Mouse (Mus musculus) v-Abl transformed pro-B cells (cell line): ENCODE measurements around the gene Syne1.

Source experiments
- in situ Hi-C, 2 experiments: fragments of 400-800 bp; cut with MboI; formaldehyde crosslinking; loops; one replicate each; pipeline ENCODE4 v1.15.1; 2025; ENCODE audit not compliant: unreplicated experiment in 2 of 2

The Syne1 gene

DNA sequence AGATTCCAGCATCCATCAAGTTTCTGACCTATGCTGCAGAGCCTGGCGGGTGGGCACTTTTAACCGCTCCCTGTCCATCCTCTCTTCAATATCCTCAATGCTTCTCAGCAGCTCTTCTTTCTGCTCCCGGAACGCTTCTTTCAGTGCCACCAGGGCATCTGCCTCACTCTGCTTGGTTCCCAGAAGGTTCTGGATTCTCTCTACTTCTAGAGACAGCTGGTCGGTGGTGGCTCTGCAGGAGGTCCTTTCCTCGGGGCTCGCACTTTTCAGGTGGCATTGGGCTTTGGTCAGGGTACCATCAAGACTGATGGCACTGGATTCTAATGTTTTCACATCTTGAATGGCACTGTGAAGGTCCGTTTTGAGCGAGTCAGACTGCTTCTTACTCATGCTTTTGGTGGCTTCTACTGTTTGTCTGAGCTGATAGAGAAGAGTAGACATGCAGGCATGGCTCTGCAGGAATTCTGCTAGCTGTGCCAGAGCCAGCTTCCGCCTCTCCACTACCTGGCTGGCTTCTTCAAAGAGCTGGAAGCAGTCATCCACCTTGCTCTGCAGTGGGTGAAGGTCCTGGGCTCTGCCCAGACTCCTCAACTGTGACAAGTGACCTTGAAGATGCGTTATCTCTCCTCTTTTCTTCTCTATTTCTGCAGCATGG, 227.4 kb downstream of the Syne1 start:
- in situ Hi-C loops: no loop called here

DNA sequence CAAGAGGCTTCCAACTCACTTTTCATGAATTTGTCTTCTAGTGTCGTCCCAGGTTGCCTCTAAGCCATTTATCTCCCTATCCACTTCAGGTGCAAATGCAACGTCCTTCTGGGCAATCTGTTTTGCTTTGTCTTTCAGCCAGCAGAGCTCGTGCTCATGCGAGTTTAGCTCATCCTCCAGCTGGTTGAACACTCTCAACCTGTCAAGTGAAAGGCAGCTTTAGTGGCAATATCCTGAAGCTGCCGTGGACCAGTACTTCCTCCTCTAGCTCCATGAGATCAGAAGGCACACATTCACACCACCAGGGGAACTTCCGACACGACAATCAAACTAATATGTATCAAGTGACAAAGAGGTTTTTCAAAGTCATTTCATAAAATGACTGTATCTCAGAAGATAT, 228.7 kb downstream of the Syne1 start:
- in situ Hi-C loops: no loop called here

DNA sequence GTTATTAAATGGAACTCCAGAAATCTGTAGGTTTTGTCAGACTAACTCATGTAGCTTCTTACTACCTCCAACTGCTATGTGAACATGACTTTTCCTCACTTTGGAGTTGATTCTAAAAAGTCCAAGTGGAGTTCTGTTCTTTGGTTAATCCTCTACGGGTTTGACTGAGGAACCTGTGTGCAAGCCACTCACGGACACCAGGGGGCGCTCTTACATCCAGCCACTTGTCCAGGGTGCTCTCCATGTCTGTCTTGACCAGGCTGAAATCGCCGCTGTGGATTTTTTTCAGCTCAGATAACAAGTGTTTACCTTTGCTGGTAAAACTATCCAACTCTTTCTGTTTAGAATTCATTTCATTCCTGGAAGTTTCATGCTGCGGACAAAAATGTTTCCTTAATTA, 233.7 kb downstream of the Syne1 start:
- in situ Hi-C loops: no loop called here

DNA sequence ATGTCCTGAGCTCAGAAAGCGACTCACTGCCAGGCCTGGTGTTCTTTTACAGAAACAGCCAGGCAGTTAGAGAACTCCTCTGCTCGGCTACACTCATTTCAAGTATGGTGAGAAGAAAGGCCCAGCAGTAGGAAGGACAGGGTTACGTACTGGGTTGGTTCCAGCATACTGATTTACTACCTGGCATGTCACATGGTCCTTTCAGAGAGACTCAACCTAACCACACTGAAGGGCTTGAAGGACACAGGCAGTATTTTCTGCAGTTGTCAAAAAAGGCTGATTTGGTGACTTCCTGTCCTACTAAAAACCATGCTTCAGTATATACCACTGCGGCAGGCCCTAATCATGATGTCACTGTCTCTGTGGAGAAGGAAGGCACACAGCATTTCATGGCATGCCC, 238.8 kb downstream of the Syne1 start:
- in situ Hi-C loops: no loop called here

DNA sequence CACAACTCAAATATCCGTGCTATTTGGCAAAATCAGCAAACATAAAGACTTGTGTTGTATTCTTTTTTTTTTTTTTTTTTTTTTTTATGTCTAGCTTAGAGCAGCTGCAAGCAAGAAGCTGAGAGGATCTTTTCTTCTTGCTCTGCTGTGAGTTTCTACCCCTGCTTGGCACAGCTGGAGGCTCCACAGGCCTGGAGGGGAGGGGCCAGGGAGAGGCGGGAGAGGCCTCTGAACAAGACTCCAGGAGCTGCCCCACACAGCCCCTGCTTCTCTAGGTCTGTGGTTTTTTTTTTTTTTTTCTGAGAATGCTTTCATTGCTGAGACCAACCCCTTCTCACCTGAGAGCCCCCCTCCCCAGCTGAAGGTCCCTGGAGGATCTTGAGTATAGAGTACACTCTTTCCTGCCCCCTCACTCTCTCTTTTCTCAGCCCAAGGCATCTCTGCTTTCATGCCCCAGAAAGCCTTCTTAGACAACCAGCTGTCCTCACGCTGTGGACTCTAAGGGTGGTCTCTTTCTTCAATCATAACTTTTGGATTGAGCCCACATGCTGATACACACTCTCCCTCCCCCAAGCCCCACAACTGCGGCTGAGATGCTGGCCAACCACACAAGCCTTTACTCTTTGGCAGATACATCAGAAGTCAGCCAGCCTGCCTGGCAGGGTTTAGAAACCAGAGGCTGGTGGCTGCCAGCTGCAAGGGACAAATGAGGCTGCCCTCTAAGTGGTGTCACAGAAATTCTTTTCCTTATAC, 241.1 kb downstream of the Syne1 start:
- in situ Hi-C loops: no loop called here

DNA sequence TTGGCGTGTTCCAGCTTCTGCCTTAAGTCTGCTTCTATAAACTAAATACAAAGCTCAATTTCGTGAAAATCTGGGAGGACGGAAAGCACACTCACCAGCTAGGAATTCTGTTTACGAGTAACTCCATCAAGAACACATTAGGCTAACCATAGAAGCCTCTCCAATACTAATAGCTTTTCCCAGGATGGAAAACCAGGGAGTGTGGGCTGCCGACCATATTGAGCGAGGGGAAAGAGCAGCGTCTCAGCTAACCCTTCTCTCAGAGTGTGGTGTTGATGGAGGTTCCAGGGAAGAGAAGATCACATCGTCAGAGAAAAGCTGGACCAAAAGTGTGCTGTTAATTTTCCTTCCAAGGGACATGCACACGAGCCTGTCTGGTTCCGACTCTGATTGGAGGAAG, 241.9 kb downstream of the Syne1 start:
- in situ Hi-C loops: no loop called here

DNA sequence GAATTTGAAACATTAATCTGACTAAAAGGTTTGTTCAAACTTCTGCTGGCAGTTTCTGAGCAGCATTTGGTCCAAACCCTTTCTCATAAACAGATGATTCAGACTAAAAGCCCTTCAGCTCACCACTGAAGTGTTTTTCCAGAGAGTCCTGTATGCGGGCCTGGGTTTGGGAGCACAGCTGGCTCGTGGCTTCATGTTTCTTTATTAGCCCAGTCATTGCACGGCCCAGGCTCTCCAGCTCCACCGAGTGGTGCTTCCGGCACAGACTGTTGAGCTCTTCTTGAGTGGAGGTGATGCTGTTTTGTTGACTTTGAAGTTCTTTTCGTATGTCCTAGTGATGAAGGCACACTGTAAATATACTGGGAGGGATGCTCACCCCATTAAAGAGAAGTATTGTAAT, 245.7 kb downstream of the Syne1 start:
- in situ Hi-C loops: no loop called here

DNA sequence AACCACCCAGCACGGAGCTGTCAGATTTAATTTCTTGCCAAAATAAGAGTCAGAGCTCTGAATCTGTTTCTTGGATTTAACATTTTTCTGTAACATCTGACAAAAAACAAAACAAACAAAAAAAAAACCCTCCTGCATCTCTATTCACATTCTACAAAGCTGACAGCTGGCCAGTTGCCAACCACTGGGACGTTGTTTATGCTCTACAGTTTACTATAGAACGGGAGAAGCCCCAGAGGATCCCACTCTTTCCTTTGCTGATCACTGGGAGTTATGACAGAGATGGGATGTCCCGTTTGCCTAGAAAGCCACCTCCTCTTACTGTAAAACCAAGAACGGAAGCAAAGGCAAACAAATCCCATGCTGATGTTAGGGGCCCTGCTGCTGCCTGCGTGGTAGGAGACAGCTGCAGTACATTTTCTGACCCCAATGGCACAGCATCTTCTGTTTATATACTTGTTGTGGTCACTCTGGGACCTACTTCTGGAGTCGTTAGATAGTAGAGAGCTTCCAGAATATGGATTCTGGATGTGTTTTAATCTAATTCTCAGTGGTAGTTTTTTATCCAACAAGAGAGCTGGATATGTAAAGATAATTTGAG, 255.9 kb downstream of the Syne1 start:
- in situ Hi-C loops: no loop called here

DNA sequence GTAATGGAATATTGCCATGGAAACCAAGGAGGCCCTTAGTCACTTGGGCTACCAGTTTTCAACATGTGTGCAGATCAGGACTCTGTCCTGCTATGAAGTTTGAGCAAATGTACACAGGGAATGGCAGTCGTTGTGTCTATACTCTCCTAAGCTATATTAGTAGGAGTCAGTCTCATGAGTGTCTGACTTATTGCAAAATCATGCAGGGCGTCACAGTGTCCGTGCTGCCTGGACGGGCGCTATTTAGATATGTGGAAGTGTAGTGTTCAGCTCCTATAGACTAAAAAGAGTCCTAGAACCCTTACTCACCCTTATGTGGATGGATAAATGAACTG, 261.7 kb downstream of the Syne1 start:
- in situ Hi-C loops: no loop called here

DNA sequence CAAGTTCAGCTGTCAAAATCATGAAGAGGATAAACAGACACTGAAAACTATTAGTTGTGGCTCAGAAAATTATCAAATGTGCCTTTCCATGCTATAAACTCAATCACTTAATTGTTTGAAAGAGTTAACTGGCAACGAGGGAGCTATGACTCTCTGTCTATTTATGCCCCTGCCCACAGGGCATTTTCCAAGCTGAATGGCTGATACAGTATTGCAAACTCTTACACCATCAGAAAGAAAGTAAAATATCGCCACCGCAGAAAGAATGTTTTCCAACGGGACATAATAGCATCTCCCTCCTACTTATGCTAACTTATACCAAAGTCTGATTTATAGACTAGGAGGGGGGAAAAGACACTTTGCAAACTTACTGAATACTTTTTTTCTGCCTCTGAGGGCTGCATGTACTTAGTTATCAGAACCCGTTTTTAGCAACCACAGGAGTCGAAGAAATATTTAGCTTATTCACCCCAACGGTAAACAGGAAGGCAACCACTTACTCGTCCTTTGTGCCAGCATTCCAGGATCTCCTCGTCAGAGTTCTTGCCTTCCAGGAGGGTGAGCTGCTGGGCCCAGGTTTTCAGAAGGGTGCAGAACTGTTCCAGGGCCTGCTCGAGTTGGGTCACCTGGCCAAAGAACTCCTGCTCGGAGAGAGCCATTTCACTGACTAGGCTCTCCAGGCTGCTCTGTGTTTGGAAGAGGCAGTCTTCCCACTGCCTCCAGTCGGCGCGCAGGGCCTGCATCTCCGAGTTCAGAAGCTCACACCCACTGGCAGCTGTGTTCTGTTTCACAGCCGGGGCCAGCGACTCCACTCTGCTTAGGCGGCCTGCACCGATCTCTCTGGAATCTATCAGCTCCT, 262.3 kb downstream of the Syne1 start:
- in situ Hi-C loops: no loop called here

DNA sequence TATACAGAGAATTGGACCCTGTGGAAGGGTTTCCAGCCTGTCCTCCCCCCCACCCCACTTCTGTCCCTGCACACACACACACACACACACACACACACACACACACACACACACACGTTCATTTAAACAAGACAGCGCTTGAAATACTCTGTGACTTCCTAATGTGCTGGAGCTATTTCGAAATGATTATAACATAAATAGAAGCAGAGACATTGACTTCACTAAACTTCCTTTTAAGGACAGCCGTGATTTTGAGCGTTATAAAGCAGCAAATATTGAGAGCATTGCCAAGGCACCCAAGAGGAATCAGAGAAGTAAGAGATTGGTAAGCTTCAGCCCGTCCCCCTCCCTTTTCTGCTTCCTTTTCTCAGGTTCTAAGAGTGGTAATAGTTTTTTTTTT, 263.0 kb downstream of the Syne1 start:
- in situ Hi-C loops: no loop called here

DNA sequence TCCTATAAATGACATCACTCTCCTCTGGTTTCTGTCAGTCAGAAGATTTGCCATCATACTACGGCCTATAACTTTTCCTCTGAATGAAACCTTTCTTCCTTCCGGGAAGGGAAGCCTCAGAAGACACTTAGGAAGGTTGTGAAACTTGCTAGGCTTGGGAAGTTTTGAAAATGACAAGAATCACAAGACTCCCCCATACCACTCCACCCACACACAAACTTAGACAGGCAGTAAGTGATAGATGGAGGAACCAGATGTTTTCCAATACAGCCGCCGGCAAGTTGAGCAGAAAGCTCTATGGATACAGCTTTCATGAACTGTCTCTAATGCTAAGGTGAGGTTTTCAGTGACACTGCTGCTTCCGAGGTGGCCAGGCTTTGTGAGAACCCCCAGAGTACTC, 275.5 kb downstream of the Syne1 start:
- in situ Hi-C loops: no loop called here

DNA sequence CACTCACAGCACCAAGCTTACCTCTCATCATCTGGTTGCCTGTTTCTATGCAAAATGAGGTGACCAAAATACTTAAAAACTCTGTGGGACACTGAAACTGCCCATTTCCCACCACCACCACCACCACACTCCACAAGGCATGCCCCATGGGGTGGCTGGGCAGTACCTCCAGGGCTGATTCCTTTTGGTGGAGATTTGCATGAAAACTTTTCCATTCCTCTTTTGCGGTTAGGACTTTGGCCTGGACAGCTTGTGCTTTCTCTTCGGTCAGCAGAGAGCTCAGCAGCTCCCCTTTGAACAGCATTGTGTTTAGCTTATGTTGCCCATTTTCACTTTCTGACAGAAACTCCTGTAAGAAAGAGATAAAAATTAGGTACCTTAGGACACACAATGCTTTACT, 280.6 kb downstream of the Syne1 start:
- in situ Hi-C loops: no loop called here

DNA sequence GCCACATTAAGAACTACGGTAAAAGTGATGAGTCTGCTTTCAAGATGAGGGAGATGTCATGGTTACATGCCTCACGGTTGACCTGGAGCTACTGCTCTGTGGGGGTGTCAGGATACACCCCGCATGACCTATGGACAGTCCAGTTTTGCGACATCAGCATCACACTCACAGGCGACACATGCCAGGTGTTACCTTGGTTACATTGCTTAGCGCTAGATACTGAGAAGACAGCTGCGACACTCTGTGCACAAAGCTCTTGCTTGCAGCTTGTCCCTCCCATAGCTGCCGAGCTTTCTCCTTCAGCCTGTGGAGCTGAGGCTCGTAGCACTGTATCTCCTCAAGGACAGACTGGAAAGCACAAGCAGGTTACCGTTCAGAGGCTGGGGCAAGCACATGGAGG, 286.9 kb downstream of the Syne1 start:
- in situ Hi-C loops: no loop called here

DNA sequence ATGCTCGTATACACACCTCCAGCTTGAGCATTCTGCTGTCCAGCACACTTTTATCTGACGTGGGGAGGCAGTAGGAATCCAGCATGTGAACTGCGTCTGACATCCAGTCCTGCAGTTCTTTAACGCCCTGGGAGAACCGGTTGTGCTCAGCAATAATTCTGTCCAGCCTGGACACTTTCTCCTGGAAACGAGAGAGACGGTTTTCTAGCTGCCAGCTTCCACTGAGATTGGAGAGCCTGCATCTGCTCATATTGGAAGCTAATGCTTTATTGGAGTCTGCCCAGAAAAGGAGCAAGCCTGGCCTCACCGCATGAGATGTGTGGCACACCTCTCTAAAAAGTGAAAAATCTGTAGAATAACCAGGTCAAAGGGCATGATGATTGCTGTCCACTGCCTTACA, 288.6 kb downstream of the Syne1 start:
- in situ Hi-C loops: no loop called here

DNA sequence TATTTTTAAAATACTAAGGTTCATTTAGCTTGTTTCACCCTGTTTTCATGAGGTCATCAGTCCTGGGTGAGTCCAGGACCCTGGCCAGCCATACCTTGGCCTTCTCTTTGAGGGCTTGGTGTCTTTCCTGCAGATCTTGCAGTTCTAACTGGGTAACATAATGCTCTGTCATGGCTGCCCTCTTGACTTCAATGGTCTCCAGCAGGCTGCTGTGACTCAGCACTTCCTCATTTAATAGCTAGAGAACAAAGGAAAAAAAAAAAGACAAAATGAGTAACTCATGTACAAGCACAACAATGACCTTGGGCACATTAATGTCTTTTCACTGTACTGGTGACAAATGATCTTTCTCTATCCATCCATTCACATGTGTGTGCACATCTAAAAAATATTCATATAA, 294.6 kb downstream of the Syne1 start:
- in situ Hi-C loops: no loop called here

DNA sequence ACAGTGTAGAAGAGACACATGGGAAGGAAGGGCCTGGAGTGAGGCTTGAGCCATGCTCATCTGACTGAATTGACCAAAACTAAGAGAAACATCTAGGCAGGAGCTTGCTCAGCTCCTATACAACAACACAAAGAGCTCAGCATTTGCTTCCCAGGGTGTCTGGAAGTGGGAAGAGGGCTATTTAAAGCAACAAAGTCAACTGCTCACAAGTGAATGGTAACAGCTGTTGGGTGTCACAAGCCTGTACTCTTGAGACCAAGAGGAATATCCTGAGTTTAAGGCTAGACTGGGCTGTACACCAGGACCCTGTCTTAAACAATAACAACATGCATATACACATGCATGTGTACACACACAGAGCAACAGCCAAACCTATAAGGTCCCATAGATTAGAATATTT, 297.5 kb downstream of the Syne1 start:
- in situ Hi-C loops: no loop called here

DNA sequence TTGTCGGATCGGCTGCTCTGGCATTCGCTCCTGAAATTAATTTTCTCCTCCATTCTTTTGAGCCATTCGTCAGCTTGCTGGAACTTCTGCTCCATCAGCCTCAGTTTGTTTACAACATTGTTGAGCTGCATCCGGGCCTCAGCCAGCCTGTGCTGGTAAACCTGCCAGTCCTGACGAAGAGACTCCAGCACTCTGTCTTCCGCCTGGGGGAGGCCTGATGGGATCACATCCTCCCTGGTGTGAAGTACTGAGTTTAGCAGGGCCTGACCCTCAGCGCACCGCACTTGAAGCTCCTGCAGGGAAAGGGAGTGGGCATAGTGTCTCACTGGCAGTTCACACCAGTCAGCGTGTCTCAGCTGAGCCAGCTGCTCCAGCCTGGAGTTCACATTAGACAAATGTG, 300.6 kb downstream of the Syne1 start:
- in situ Hi-C loops: no loop called here

DNA sequence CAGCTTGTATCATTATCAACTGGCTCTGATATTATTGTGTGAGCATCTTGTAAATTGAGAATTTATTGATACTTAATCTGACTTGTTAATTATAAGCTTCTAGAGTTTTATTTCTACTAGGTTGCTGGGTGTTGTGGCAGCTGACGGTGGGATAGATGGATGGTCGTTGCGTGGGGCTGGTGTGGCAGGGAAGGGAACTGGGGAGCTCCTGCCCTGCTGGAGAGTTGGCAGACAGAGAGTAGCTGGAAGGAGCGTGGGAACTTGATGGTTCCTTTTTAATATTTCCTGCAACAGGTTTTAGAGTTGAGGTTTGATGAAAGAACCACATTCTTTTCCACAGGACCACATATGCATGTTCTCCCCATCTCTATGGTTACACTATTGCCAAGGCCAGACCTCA, 311.6 kb downstream of the Syne1 start:
- in situ Hi-C loops: no loop called here

DNA sequence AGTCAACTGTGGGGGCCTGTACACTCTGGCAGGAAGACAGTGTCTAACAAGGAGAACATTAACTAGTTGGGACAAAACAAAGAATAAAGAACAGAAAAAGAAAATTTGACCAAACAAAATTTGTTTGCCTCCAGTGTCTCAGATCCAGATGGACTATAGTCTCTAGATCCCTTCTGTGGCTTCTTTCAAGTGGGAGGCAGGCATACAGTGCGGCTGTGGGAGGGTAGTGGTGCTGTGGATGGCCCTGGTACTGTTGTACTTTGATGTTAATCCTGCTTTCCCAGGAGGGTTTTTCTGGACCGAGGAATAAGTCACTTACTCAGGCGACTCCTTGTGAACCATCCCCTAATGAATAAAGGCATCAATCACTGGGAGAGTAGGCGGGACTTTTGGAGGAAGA, 314.4 kb downstream of the Syne1 start:
- in situ Hi-C loops: no loop called here

DNA sequence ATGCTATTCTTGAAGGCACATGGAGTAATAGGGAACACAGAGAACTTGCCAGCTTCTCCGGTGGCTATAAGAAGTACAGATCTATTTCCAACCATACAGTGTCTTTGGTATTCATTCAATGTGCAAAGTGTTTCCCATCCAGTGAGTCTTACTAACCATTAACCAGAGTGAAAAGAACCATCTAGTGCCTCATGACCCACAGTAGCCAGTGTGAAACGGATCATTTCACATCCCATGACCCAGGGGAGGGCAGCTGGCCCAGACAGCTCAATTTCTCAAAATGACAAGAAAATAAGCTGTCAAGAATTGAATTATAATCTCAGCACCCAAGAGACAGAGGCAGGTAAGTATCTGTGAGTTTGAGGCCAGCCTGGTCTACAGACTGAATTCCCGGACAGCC, 315.1 kb downstream of the Syne1 start:
- in situ Hi-C loops: no loop called here
